Mouse (Mus musculus) thymus, postnatal 0 days (tissue): ENCODE data around the gene Lrrc66. TPM values are rescaled to one million over a fixed set of nuclear protein-coding genes. Genes with fewer than 3 reads are reported as not detected.
"Not testable (repeated sequence)": the region's sequence is repeated elsewhere in the genome, so short reads cannot be mapped to it uniquely, and the experiment has no call there.

Experiments used
- DNase-seq: peaks from one replicate; pipeline ENCODE4 v3.0.0-alpha.2; 2015; ENCODE audit warnings: low spot score
- polyA plus RNA-seq: library from polyadenylated mRNA; unstranded; fragments of >200 nt; fragmentation: Nextera tagmentation; extraction: Ambion mirVana; gene quantifications from 2 replicates; pipeline ENCODE4 v1.2.1, GENCODE M21; 2015

Lrrc66 gene
- polyA plus RNA-seq, 1 experiment from 2014 or later = 0.44 TPM

GRCm38 (mm10) chr5:73615211-73615610 is 17.1 kb downstream of the Lrrc66 start:
- peak; percentile 62 for DNase-seq

DNA sequence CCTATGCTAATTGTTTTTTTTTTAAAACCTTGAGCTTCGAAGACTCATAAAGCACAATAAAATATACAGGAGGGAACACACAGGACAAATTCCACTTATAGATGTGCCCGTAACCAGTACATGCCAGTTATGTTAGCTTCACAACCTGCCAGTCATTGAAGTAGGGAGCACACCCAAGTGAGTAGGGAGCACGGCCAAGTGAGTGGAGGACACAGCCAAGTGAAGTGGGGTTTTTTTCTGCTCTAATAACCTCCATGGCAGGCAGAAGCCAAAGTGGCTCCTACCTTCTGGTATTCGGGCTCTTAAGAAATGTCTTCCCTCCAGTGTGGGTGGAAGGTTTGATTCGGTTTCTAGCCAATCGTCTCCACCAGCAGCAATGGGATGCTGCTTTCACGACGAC is 19.0 kb downstream of the Lrrc66 start:
- DNase-seq = no peak

GRCm38 (mm10) chr5:73611071-73611470 is 21.3 kb downstream of the Lrrc66 start:
- no peak for DNase-seq

DNA sequence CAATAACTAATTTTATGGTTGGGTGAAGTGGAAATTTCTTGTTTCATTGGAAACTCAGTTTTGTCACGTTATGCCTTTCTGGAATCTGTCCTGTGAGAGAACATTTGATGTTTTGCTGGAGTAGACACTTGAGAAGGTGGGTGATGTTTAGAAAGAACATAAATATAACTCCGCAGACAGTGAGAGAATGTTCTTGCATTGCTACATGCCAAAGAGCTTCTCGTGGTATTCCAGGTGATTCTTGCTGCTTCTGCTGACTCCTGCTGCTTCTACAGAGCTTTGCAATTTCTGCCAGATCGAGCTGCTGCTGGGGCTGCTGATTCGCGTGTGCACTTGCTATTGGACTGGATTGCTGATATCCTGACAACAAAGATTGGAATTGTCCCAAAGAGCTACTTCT is 27.4 kb downstream of the Lrrc66 start:
- no peak for DNase-seq

DNA sequence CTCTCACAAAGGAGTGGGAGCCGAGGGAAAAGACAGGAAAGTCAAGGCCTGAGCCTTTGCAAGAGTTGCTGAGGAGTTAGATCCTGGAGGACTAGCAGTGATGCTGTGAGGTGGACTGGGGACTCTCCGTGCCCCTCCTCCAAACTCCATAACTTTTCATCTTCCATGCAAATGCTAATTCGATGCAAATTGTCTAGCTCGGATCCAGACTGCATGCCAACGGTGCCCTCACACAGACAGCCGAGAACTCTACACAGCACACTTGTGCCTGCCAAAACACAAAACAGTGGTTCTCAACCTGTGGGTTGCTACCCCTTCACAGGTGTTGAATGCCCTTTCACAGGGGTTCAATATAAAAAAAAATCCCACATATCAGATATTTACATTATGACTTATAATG is 27.8 kb downstream of the Lrrc66 start:
- DNase-seq = no peak

DNA sequence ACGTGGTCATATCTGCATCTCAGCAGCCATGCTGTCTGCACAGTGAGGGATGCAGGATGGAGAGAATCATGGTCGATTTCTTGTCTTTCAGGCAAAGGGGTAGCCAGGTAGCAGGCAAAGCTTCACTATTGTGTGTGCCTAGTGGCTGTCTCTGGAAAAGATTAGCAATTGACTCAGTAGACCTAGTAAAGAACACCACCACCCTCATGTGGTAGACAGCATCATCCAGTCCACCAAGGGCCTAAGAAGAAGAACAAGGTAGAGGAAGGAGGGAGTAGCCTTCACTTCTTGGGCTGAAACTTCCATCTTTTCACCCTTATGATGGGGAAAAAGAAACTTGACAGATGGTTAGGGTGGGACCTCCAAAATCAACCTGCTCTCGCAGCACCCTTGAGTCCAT is 29.5 kb downstream of the Lrrc66 start:
- no peak for DNase-seq

- no peak for DNase-seq
Observed at GRCm38 (mm10) chr5:73601361-73601763, 31.0 kb downstream of the Lrrc66 start.

DNA sequence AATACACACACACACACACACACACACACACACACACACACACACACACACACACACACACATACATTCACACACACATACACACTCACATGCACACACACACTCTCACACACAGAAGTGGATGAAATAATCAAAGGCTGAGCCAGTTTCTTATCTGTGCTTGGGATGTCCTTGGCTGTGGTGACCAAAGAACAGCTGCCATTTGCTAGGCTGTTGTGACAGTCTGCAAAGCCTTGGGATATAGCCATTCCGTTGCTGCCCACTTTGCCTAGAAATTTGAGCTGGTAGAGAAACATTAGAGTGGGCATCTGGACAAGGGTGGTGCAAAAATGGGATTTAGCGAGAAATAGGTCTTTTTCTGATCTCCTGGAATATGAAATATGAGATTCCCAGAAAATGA is 32.3 kb downstream of the Lrrc66 start:
- no peak for DNase-seq

DNA sequence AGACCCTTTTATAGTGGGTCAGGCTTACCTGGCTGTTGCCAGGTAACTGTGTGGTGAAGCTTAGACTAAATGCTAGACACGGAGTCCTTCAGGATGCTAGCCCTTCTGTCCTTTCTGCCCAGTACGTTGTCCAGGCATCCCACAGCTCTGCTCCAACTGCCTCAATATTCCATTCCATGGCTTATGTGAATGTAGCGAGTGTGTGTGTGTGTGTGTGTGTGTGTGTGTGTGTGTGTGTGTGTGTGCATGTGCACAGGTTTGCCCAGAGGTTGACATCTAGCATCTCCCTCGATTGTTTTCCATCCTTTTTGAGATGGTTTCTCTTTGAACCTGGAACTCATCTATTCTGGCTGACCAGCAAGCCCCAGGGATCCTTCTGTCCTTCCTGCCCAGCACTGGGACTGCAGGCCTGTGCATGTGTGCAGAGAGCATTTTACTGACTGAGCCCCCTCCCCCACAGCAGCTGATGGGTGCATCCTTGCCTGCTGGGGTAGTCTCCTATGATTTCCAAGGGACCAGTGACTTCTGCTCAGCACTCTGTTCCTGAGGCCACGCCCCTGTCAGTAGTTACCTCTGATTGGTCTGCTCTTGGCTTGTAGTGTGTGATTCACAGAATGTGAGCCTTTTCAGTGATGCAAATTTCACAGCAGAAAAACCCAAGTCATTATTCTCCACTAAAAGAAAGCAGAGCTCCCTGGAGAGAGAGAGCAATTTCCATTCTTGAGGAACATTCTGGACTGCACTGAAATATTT is 33.2 kb downstream of the Lrrc66 start:
- DNase-seq = no peak

GRCm38 (mm10) chr5:73587119-73587518 is 45.2 kb downstream of the Lrrc66 start:
- DNase-seq = no peak

DNA sequence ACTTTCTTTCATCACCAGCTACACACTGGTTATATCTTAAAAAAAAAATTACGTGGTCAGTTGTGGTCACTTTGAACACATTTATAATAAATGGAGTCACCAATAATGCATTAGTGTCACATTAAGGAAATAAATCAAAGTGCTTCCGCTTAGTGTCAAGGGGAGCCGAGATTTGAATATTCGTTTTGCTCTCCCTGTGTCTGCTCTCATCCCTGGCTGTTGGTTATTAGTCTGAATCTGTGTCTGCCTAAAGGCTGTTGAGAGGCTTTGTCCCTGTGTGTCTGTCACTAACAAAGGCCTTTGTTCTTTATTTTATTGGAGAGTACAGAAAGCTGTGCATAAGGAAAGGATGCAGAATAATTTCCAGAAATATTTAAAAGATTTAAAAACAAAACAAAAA is 45.7 kb downstream of the Lrrc66 start:
- no peak for DNase-seq

GRCm38 (mm10) chr5:73585212-73586115 is 46.9 kb downstream of the Lrrc66 start:
- DNase-seq = no peak

DNA sequence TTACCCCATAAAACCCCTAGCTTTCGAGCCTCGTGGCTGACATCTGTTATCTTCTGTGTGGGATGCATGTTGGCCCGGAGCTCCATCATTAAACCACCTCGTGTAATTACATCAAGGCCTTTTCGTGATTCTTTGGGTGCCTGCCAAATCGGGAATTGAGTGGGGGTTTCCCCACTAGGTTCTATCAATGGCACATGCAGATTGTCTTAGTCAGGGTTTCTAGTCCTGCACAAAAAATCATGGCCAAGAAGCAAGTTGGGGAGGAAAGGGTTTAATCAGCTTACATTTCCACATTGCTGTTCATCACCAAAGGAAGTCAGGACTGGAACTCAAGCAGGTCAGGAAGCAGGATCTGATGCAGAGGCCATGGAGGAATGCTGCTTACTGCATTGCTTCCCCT is 48.3 kb downstream of the Lrrc66 start:
- not testable (repeated sequence) for DNase-seq

DNA sequence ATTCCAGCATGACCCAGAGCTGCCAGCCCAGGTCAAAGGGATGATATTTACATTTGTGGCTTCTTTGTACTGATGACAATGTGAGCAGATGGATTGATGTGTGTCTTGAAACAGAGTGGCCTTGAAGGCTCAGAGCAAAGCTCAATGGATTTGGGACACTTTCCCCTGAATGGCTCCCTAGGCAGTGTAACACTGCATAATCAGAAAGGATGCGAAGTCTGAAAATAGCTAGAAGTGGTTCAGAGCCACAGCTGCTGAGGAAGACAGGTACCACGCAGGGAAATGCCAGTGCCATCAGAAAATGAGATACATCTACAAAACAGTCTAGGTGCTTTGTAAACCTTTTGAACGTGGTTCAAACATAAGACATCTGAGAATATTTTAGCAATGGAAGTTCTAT is 54.2 kb downstream of the Lrrc66 start:
- DNase-seq = no peak

DNA sequence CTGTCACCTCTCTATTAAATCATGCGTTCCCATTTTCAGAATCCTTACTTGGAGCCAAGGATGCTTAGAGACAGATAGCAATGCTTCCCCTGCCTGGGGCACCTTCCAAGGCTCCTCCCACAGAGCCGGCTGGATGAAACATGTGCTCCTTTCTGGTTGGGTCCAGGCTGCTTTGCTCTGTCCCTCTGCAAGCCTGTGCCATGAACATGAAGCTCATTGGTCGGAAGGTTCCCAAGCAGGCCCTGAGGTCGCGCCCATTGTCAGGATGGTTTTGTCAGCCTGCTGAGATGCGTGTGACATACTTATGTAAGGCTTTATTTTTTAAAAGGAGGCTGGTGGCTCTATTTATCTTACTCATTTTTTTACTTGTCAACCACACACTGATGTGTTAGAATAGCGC is 55.6 kb downstream of the Lrrc66 start:
- no peak for DNase-seq

- DNase-seq = no peak
Observed at GRCm38 (mm10) chr5:73574616-73575015, 57.7 kb downstream of the Lrrc66 start.

DNA sequence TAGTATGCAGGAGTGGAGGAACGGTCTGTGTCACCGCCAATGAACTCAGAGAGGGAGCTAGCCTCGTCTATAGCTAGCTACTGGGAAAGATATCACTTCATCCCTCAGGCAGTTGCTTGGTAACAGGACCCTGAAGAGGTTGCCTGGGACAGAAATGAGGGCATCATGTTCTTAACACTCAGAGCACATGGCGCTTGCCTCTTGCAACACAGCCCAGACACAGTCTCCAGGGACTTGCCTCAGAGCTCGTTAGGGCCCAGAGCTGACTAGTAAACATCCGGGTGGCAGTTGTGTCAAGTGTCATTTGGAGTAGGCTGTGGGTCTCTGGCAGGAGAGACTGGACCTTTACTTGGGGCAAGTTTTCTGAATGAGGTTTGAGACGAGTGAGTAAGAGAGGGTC is 58.5 kb downstream of the Lrrc66 start:
- no peak for DNase-seq

GRCm38 (mm10) chr5:73572846-73573245 is 59.5 kb downstream of the Lrrc66 start:
- no peak for DNase-seq

DNA sequence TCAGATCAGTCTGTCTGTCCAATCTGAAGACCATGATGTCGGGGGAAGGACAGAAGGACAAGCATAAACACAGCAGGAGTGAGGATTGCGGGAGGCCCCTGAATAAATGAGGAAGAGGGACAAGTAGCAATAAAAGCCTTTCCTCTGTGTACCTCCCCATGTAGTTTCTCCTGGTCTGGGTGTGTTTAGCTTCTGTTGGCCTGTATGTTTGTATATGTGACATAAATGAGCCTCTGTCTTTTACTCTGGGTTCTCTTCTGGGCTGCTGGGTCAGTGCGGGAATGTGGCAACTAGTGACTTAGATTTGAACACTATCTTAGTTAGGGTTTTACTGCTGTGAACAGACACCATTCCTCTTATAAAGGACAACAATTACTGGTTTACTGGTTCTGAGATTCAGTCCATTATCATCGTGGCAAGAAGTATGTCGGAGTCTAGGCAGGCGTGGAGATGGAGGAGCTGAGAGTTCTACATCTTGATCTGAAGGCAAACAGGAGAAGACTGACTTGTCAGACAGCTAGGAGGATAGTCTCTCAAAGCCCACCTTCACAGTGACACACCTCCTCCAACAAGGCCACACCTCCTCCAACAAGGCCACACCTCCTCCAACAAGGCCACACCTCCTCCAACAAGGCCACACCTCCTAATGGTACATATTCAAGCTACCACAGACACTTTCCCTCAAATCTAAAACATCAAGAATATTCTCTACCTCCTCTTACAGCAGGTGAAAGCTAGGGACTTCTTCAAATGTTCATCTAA is 60.8 kb downstream of the Lrrc66 start:
- no peak for DNase-seq

GRCm38 (mm10) chr5:73569181-73569580 is 63.1 kb downstream of the Lrrc66 start:
- DNase-seq = no peak

- DNase-seq = no peak
Observed at GRCm38 (mm10) chr5:73566892-73567291, 65.4 kb downstream of the Lrrc66 start.

DNA sequence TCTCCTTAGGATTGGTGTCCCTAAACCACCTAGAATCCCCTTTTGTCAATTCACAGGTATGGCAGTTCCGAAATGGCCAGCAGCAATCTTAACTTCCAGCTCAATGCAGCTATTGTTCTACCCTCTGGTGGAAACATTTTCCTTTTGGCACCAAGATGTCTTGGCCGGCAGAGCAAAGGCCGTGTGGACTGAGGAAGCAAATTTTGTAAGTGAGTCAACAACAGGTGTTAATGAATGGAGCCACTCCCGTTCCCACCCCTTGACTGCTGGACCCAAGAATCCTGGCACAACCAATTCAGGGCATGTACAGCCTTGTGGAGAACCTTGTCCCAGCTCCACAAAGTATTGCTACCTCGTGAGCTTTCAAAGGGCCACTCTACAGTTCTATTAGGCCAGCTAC is 66.2 kb downstream of the Lrrc66 start:
- DNase-seq = no peak
